Mouse (Mus musculus) CH12.LX (cell line): Measurements from ENCODE around the gene Mettl1. TPM values are rescaled to one million over a fixed set of nuclear protein-coding genes. Genes with fewer than 3 reads are reported as not detected.
A peak's percentile ranks its signal among the peaks of the same experiment; 100 is the strongest.

Experiments
- DNase-seq: peaks from one replicate; pipeline ENCODE4 v3.0.0-alpha.2; 2013; ENCODE audit errors: extremely low read depth
- H3K27ac ChIP-seq: 2 replicates; pipeline ENCODE4 v1.5.1; 2012; ENCODE audit warnings: low read depth, mild to moderate bottlenecking, control low read depth, moderate library complexity; ENCODE audit not compliant: insufficient read depth
- H3K27me3 ChIP-seq: replicated peaks from 2 replicates; pipeline ENCODE3; 2012; ENCODE audit warnings: inconsistent platforms
- H3K36me3 ChIP-seq, 2 experiments: replicated peaks in 1 of 2; 2 replicates each; pipeline versions ENCODE3 to v1.6.1; 2012; ENCODE audit warnings: inconsistent platforms in 1 of 2, low read length in 1 of 2, mild to moderate bottlenecking in 1 of 2, mixed read lengths in 1 of 2, moderate library complexity in 1 of 2; ENCODE audit not compliant: control insufficient read depth in 1 of 2, insufficient read depth in 1 of 2
- H3K4me1 ChIP-seq, 2 experiments: 2 replicates each; pipeline ENCODE4 v1.6.1; 2012; ENCODE audit warnings: inconsistent platforms in 1 of 2, moderate library complexity in 1 of 2; ENCODE audit not compliant: insufficient read depth in 2 of 2, control insufficient read depth in 1 of 2
- H3K4me2 ChIP-seq: 2 replicates; pipeline ENCODE4 v1.6.1; 2012; ENCODE audit warnings: low read depth, mild to moderate bottlenecking, control low read depth; ENCODE audit not compliant: poor library complexity, insufficient read depth, severe bottlenecking
- H3K4me3 ChIP-seq, 3 experiments: fragments of 150-350 bp in 1 of 3; sonication (generic) in 1 of 3; replicated peaks in 1 of 3; 2 replicates each; pipeline versions ENCODE3 to v1.5.1; 2011 to 2012; ENCODE audit warnings: low read depth in 2 of 3, low read length in 2 of 3, mild to moderate bottlenecking in 2 of 3, moderate library complexity in 2 of 3, control low read depth in 1 of 3, improper control_type of control experiment in 1 of 3, inconsistent platforms in 1 of 3, mixed read lengths in 1 of 3; ENCODE audit not compliant: poor library complexity in 1 of 3
- H3K79me2 ChIP-seq: replicated peaks from 2 replicates; pipeline ENCODE4 v1.6.1; 2012; ENCODE audit warnings: mild to moderate bottlenecking, moderate library complexity; ENCODE audit not compliant: control insufficient read depth, poor library complexity, insufficient read depth, severe bottlenecking; ENCODE audit errors: extremely low read depth
- H3K9ac ChIP-seq: 2 replicates; pipeline ENCODE4 v1.6.1; 2012; ENCODE audit warnings: low read depth, mild to moderate bottlenecking, control low read depth, moderate library complexity; ENCODE audit not compliant: insufficient read depth
- H3K9me3 ChIP-seq: replicated peaks from 2 replicates; pipeline ENCODE3; 2012; ENCODE audit warnings: low read length, inconsistent platforms, mixed read lengths
- BHLHE40 ChIP-seq: IDR thresholded peaks from 2 replicates; pipeline ENCODE4 v1.6.1; 2011; ENCODE audit warnings: mild to moderate bottlenecking, low read depth, low read length, improper control_type of control experiment
- CHD1 ChIP-seq: IDR thresholded peaks from 2 replicates; pipeline ENCODE4 v1.6.1; 2012; ENCODE audit warnings: low read depth, low read length, improper control_type of control experiment, inconsistent platforms
- CHD2 ChIP-seq: IDR thresholded peaks from 2 replicates; pipeline ENCODE4 v1.6.1; 2011; ENCODE audit warnings: low read length, improper control_type of control experiment
- CTCF ChIP-seq, 2 experiments: IDR thresholded peaks in 1 of 2; conservative IDR thresholded peaks in 1 of 2; 2 replicates each; pipeline ENCODE4 v1.5.1; 2011 to 2012; ENCODE audit warnings: low read depth in 2 of 2, low read length in 2 of 2, improper control_type of control experiment in 1 of 2, inconsistent platforms in 1 of 2, mild to moderate bottlenecking in 1 of 2, moderate library complexity in 1 of 2
- ELF1 ChIP-seq: IDR thresholded peaks from 2 replicates; pipeline ENCODE4 v1.6.1; 2014; ENCODE audit warnings: low read depth, mild to moderate bottlenecking, inconsistent platforms, low read length, improper control_type of control experiment
- EP300 ChIP-seq: IDR thresholded peaks from 2 replicates; pipeline ENCODE4 v1.6.1; 2011; ENCODE audit warnings: low read length, improper control_type of control experiment
- ETS1 ChIP-seq: conservative IDR thresholded peaks from 2 replicates; pipeline ENCODE4 v1.6.1; 2012; ENCODE audit warnings: low read depth, mild to moderate bottlenecking, inconsistent platforms, low read length, improper control_type of control experiment, moderate library complexity
- GABPA ChIP-seq: IDR thresholded peaks from 2 replicates; pipeline ENCODE4 v1.6.1; 2012; ENCODE audit warnings: low read depth, low read length, improper control_type of control experiment, inconsistent platforms; ENCODE audit not compliant: insufficient replicate concordance
- HCFC1 ChIP-seq: IDR thresholded peaks from 2 replicates; pipeline ENCODE4 v1.6.1; 2012; ENCODE audit warnings: low read depth, mild to moderate bottlenecking, inconsistent platforms, low read length, improper control_type of control experiment
- IRF4 ChIP-seq: IDR thresholded peaks from 2 replicates; pipeline ENCODE4 v1.6.1; 2014; ENCODE audit warnings: low read depth, mild to moderate bottlenecking, inconsistent platforms, low read length, improper control_type of control experiment
- KAT2A ChIP-seq: IDR thresholded peaks from 2 replicates; pipeline ENCODE4 v1.6.1; 2012; ENCODE audit warnings: low read length, improper control_type of control experiment, inconsistent platforms; ENCODE audit not compliant: insufficient replicate concordance
- MAFK ChIP-seq: IDR thresholded peaks from 2 replicates; pipeline ENCODE4 v1.6.1; 2011; ENCODE audit warnings: low read length, improper control_type of control experiment; ENCODE audit not compliant: insufficient replicate concordance
- MAX ChIP-seq: IDR thresholded peaks from 2 replicates; pipeline ENCODE4 v1.6.1; 2011; ENCODE audit warnings: low read length, improper control_type of control experiment
- MEF2A ChIP-seq: IDR thresholded peaks from 2 replicates; pipeline ENCODE4 v1.6.1; 2014; ENCODE audit warnings: low read depth, mild to moderate bottlenecking, inconsistent platforms, low read length, improper control_type of control experiment, borderline replicate concordance
- MXI1 ChIP-seq: IDR thresholded peaks from 2 replicates; pipeline ENCODE4 v1.6.1; 2011; ENCODE audit warnings: mild to moderate bottlenecking, low read depth, low read length, improper control_type of control experiment
- NELFE ChIP-seq: IDR thresholded peaks from 2 replicates; pipeline ENCODE4 v1.6.1; 2011; ENCODE audit warnings: low read depth, low read length, improper control_type of control experiment
- NRF1 ChIP-seq: IDR thresholded peaks from 2 replicates; pipeline ENCODE4 v1.6.1; 2014; ENCODE audit warnings: low read depth, mild to moderate bottlenecking, inconsistent platforms, low read length, improper control_type of control experiment, moderate library complexity
- PAX5 ChIP-seq: IDR thresholded peaks from 2 replicates; pipeline ENCODE4 v1.6.1; 2012; ENCODE audit warnings: low read length, inconsistent platforms, mixed read lengths
- POLR2A ChIP-seq: IDR thresholded peaks from 2 replicates; pipeline ENCODE4 v1.6.1; 2011; ENCODE audit warnings: low read depth, mild to moderate bottlenecking, improper control_type of control experiment, low read length
- RAD21 ChIP-seq: IDR thresholded peaks from 2 replicates; pipeline ENCODE4 v1.6.1; 2011; ENCODE audit warnings: low read depth, mild to moderate bottlenecking, low read length, improper control_type of control experiment, moderate library complexity
- RCOR1 ChIP-seq: conservative IDR thresholded peaks from 2 replicates; pipeline ENCODE4 v1.6.1; 2012; ENCODE audit warnings: low read depth, mild to moderate bottlenecking, inconsistent platforms, low read length, improper control_type of control experiment
- SMC3 ChIP-seq: IDR thresholded peaks from 2 replicates; pipeline ENCODE4 v1.6.1; 2011; ENCODE audit warnings: low read depth, low read length, improper control_type of control experiment
- TBP ChIP-seq: conservative IDR thresholded peaks from 2 replicates; pipeline ENCODE4 v1.6.1; 2011; ENCODE audit warnings: low read depth, low read length, improper control_type of control experiment
- TCF12 ChIP-seq: IDR thresholded peaks from 2 replicates; pipeline ENCODE4 v1.6.1; 2014; ENCODE audit warnings: low read depth, mild to moderate bottlenecking, inconsistent platforms, low read length, improper control_type of control experiment
- UBTF ChIP-seq: IDR thresholded peaks from 2 replicates; pipeline ENCODE4 v1.6.1; 2012; ENCODE audit warnings: low read depth, mild to moderate bottlenecking, inconsistent platforms, low read length, improper control_type of control experiment, moderate library complexity
- USF1 ChIP-seq: IDR thresholded peaks from 2 replicates; pipeline ENCODE4 v1.6.1; 2014; ENCODE audit warnings: low read depth, mild to moderate bottlenecking, inconsistent platforms, low read length, improper control_type of control experiment
- ZC3H11A ChIP-seq: IDR thresholded peaks from 2 replicates; pipeline ENCODE4 v1.6.1; 2012; ENCODE audit warnings: low read depth, mild to moderate bottlenecking, inconsistent platforms, low read length, improper control_type of control experiment
- ZKSCAN1 ChIP-seq: IDR thresholded peaks from 2 replicates; pipeline ENCODE4 v1.6.1; 2012; ENCODE audit warnings: low read depth, inconsistent platforms, low read length, improper control_type of control experiment, borderline replicate concordance
- ZMIZ1 ChIP-seq: IDR thresholded peaks from 2 replicates; pipeline ENCODE4 v1.6.1; 2012; ENCODE audit warnings: low read depth, mild to moderate bottlenecking, inconsistent platforms, low read length, improper control_type of control experiment
- ZNF384 ChIP-seq: IDR thresholded peaks from 2 replicates; pipeline ENCODE4 v1.6.1; 2012; ENCODE audit warnings: low read depth, low read length, improper control_type of control experiment, inconsistent platforms
- dilution Hi-C: fragments of 300-500 bp; cut with MboI; formaldehyde crosslinking; loops from 2 replicates; pipeline ENCODE4 v1.14.3; 2020; ENCODE audit warnings: low sequenced_read_pairs; ENCODE audit not compliant: extremely low pct_unique_long_range_greater_than_20kb, extremely low pct_ligation_motif_present
- in situ Hi-C: fragments of 300-500 bp; cut with MboI; formaldehyde crosslinking; loops from 3 replicates; pipeline ENCODE4 v1.14.3; 2019; ENCODE audit warnings: low sequenced_read_pairs, low pct_ligation_motif_present, low pct_unique_long_range_greater_than_20kb, mixed read lengths
- polyA plus RNA-seq: library from polyadenylated mRNA; unstranded; fragments of >175 nt; gene quantifications from 2 replicates; pipeline ENCODE4 v1.2.1, GENCODE M21; 2012; ENCODE audit warnings: low read depth; ENCODE audit not compliant: insufficient read length
- total RNA-seq, 2 experiments: library from RNA; depleted of rRNA; stranded (reverse); fragments of 300-350 nt in 1 of 2; fragments of >200 nt in 1 of 2; gene quantifications; 2 replicates each; pipeline ENCODE4 v1.2.3; 2012 to 2014

Mettl1 gene
- total and polyA plus RNA-seq, 3 experiments = 21.6 to 49.4 (median 28.4) TPM

GRCm38 (mm10) chr10:127040569-127041214, 522 bp upstream of the Mettl1 start:
- peaks cover 13 to 46% of the 10 kb centered on the region in 2 experiments for H3K36me3 ChIP-seq
- H3K9ac ChIP-seq = peak overlapping the region; percentile 45
- peak overlapping the region; percentile 38 for H3K4me2 ChIP-seq
- no peaks in the 10 kb centered on the region for H3K9me3 ChIP-seq
- peaks cover 5% of the 10 kb centered on the region; the same call in 1 of the 2 replicates for H3K79me2 ChIP-seq
- peaks cover 14 to 34% of the 10 kb centered on the region in 2 experiments for H3K4me1 ChIP-seq
- dilution Hi-C loops (no loop called here), in situ Hi-C loops (no loop called here)
- H3K27ac ChIP-seq = no peak overlapping the region
- no peaks in the 10 kb centered on the region for H3K27me3 ChIP-seq
- TF ChIP-seq SMC3 (no peak), NELFE (no peak), NRF1 (no peak), HCFC1 (no peak), ZKSCAN1 (no peak), ZNF384 (peak; percentile 49)
- H3K4me3 ChIP-seq = peak overlapping the region; percentile 74 to 97 (median 91)
- DNase-seq = no peak

DNA sequence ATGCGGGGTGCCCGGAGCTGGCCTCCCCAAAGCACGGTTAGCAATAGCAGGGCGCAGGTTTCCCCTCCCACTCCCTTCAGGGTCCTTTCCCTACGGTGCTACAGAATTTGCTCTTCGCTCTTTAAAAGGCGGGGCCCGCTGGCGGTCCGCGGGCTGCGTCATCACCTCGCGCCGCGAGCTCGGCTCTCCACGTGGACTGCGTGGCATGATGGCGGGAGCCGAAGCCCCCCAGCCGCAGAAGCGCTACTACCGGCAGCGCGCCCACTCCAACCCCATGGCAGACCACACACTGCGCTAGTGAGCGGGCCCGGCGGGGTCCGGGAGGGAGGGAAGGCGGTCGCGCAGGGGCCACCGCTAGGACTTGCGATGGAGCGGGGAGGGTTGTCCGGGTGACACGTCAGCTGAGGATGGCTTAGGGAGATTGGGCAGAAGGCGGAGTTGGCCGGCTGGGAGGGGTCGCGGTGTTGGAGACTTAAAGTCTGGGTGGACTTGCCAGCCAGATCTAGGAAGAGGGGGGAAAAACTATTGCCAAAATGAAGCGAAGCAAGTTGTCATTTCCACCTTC, 642 bp downstream of the Mettl1 start:
- peaks cover 14 to 39% of the 10 kb centered on the region in 2 experiments for H3K4me1 ChIP-seq
- no peaks in the 10 kb centered on the region for H3K9me3 ChIP-seq
- dilution Hi-C loops (no loop called here), in situ Hi-C loops (no loop called here)
- no peaks in the 10 kb centered on the region for H3K27me3 ChIP-seq
- peak overlapping the region; percentile 63 for H3K27ac ChIP-seq
- peaks cover 5% of the 10 kb centered on the region; the same call in 1 of the 2 replicates for H3K79me2 ChIP-seq
- H3K4me3 ChIP-seq = peak overlapping the region; percentile 74 to 97 (median 91)
- peak overlapping the region; percentile 45 for H3K9ac ChIP-seq
- peak overlapping the region; percentile 94 for H3K4me2 ChIP-seq
- H3K36me3 ChIP-seq = peaks cover 16 to 51% of the 10 kb centered on the region in 2 experiments
- DNase-seq = peak; percentile 87
- TF ChIP-seq MXI1 (peak; percentile 100), UBTF (no peak), IRF4 (0 out of 2 replicates have a peak, but pooled peaks have one; percentile 26), CHD2 (no peak), TBP (0 out of 2 replicates have a peak, but pooled peaks have one; percentile 17), MAFK (no peak), ZNF384 (no peak), RAD21 (no peak), NELFE (no peak), BHLHE40 (no peak), SMC3 (no peak), KAT2A (peak; percentile 55; the same call in 1 of the 2 replicates), USF1 (peak; percentile 63), TCF12 (peak; percentile 84), CTCF (conservative IDR thresholded peaks at IDR 0.05 in 1 of 2, IDR thresholded peaks at IDR 0.05 in 1 of 2; ENCODE audit: low read depth in 2 of 2, low read length in 2 of 2) (no peak), ZC3H11A (no peak), EP300 (no peak), HCFC1 (peak; percentile 88), NRF1 (0 out of 2 replicates have a peak, but pooled peaks have one; percentile 36), ZMIZ1 (no peak), RCOR1 (no peak), CHD1 (no peak), PAX5 (no peak), MEF2A (no peak; the same call in 1 of the 2 replicates), POLR2A (peak; percentile 65; the same call in 1 of the 2 replicates), ETS1 (no peak), ZKSCAN1 (no peak), MAX (peak; percentile 99), ELF1 (no peak), GABPA (no peak; the same call in 1 of the 2 replicates)
